Mouse (Mus musculus) layer of hippocampus, adult 2 months (tissue): ENCODE measurements around the gene Tmigd1. TPM values are rescaled to one million over a fixed set of nuclear protein-coding genes. Genes with fewer than 3 reads are reported as not detected.

Experiments used
- DNase-seq, 2 experiments: peaks; one replicate each; pipeline ENCODE4 v3.0.0; 2022; ENCODE audit warnings: low spot score in 2 of 2
- H3K27ac ChIP-seq: fragments of 200-600 bp; 2 replicates; pipeline ENCODE4 v1.8.1; 2022
- H3K4me3 ChIP-seq: fragments of 200-600 bp; 2 replicates; pipeline ENCODE4 v1.8.1; 2022; ENCODE audit warnings: mild to moderate bottlenecking
- CTCF ChIP-seq: fragments of 200-600 bp; conservative IDR thresholded peaks from 2 replicates; pipeline ENCODE4 v1.8.1; 2022; ENCODE audit warnings: antibody characterized with exemption, mild to moderate bottlenecking, moderate library complexity
- total RNA-seq, 2 experiments: library from RNA; stranded (reverse); gene quantifications; 2 replicates each; pipeline ENCODE4 v1.2.3; 2021

The Tmigd1 gene
- total RNA-seq, 2 experiments from 2014 or later = not detected

DNA sequence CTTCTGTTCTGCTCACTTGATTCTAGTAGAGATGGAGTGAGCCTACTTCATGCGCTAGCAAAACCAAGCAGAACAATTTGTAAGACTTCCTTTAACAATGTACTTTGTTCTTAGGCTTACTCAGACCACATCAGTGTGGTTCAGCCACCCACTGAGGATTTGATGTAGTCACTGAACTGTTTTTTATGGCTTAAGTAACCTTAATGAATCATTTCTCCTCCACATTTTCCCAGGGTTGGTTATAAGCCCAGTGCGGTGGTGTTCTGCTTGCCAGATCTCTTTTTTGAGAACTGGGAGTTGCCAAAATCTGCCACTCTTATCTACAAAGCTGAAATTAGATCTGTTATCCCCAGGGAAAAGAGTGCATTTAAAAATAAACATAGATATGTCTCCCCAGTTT is 51.6 kb downstream of the Tmigd1 start:
- DNase-seq = peak; percentile 15 to 65
- no peak for TF ChIP-seq CTCF
- Histone ChIP-seq H3K4me3 (no peak overlapping the region), H3K27ac (peak overlapping the region; percentile 47; the same call in 1 of the 2 replicates)

- Histone ChIP-seq H3K4me3 (no peak overlapping the region), H3K27ac (no peak overlapping the region)
- TF ChIP-seq CTCF = no peak
- no peak for DNase-seq
Measured at GRCm38 (mm10) chr11:76965703-76966102, 63.7 kb downstream of the Tmigd1 start.

Other genes starting within 250 kb of the Tmigd1 start
- 1 to 10 TPM; 3.4 to 5.3 TPM for gene Bhlha9, start 229.7 kb upstream of the Tmigd1 start, total RNA-seq
- gene Trarg1, start 222.4 kb upstream of the Tmigd1 start, total RNA-seq = under 1 TPM; 0.42 to 0.54 TPM
- 10 to 100 TPM; 53.4 to 54.7 TPM for gene Gosr1, start 138.6 kb upstream of the Tmigd1 start, total RNA-seq
- 10 to 100 TPM; 60.0 to 62.3 TPM for gene Cpd, start 55.1 kb upstream of the Tmigd1 start, total RNA-seq
- gene Blmh, start 22.6 kb downstream of the Tmigd1 start, total RNA-seq = 10 to 100 TPM; 57.7 to 58.2 TPM
- gene Slc6a4, start 96.4 kb downstream of the Tmigd1 start, total RNA-seq = not detected
- 10 to 100 TPM; 18.1 to 20.1 TPM for gene Nsrp1, start 176.3 kb downstream of the Tmigd1 start, total RNA-seq